Mouse (Mus musculus) spleen, postnatal 36 days (tissue): Measurements from ENCODE around the gene Jam2.

ENCODE experiments used
- DNase-seq, 2 experiments: peaks; one replicate each; pipeline ENCODE4 v3.0.0; 2022; ENCODE audit warnings: low spot score in 2 of 2, mixed read lengths in 1 of 2

Gene Jam2

DNA sequence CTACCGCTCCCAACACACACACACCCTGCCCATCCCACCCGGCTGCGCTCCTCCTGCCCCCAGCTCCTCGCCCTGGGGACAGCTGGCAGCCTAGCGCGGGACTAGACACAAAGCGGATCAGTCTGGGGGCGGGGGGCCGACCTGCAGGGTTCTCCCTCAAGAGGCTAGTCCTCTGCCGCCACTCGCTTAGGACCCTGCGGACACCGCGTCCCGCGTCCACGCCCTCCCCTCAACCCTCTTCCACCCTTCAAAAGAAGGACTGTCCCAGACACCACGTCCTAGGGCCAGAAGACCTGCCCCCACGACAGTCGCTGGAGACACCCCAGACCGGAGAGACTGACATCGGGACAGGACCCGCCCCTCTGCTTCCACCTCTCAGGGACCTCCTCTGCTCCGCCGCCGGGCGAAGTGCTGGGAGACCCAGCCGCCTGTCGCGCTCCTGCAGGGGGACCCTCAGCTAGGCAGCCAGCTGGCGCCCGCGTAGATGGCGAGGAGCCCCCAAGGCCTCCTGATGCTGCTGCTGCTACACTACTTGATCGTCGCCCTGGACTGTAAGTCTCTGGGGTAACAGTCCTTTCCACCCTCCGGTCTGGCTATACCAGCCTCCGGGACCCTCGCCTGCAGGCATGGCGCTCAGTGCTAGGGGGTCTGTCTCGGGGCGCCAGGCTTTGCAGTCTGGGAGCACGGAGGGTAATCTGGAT, at the start of gene Jam2:
Jam2 (plus strand) TSS at position 121 of the 701 bp plus-strand sequence.
- DNase-seq = peak in 1 of 2 experiments; percentile 6

DNA sequence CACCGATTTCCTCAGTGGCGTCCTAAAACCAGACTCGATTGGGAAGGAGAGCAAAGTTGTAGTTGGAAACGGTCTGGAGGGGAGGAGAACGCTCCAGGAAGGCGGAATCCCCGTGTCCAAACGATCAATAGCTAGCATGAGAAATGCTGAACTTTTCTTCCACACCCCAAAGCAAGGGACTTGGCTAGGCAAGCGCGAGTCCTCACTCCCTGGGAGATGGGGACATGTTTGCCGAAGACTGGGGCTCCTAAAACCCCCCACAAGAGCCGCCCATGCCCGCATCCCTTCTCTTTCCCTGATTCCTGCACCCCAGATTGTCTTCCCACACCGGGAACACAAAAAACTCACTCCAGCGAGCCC, 39.1 kb upstream of the Jam2 start:
- DNase-seq = no peak

DNA sequence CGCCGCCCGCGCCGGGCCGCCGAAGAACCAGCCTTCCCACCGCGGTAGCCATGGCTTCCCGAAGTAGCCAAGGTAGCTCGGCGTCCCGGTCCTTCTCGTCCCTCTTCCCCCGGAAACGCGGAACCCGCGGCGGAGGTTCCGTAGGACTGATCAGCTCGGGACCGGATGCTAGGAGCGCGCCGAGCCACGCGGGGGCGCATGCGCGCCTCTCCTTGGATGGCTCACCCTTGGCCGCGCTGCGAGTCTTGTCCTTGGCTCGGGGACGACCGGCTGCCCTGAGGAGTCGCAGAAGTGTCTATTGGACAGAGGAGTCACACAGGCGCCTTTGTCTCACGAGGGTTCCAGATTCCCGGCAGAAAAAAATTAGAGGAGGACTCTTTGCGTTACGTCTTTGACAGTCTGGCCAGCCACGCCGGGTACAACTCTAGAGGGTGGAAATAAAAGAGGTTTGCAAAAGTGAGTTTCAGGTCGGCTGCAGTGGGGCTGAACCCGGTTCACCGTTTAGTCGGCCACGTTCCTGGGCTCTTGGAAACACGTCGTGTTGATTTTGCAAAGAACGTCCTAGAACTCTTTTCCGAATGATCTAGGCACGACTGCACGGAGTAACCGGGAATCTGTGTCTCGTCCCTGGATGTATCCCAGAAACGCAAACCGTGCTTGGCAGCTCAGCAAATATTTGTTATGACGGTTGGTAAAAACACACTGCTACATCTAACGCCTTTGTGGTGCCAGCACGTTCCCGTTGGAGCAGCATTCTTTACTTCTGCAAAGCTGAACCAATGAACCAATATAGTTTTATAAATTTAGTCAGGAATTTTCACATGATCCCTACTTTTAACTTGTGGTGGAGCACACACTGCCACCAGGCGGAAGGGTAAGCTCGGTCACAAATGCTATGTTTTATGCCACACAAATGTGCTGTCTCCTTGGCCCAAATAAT, 38.5 kb upstream of the Jam2 start, which contains the start of gene Mrpl39:
Mrpl39 (minus strand) TSS at position 577 of the 940 bp plus-strand sequence.
- DNase-seq = peak; percentile 89 to 92

DNA sequence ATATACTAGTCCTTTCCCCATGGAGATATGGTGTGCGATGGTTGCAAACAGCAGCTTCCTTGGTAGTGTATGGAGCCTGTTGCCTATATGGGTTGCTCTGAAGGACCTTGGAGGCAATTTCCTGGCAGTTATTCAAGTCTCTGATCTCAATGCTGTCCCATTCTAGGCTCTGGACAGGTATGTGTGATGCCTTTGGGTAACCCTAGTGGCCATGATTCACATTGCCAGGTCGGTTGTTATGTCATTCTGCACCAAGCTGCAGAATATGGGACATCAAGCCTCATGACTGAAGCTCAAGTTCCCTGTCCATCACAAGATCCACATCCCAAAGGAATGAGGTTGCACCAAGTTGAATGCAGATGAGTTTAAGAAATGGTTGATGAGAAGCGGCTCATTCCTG, 36.6 kb upstream of the Jam2 start:
- DNase-seq = no peak

DNA sequence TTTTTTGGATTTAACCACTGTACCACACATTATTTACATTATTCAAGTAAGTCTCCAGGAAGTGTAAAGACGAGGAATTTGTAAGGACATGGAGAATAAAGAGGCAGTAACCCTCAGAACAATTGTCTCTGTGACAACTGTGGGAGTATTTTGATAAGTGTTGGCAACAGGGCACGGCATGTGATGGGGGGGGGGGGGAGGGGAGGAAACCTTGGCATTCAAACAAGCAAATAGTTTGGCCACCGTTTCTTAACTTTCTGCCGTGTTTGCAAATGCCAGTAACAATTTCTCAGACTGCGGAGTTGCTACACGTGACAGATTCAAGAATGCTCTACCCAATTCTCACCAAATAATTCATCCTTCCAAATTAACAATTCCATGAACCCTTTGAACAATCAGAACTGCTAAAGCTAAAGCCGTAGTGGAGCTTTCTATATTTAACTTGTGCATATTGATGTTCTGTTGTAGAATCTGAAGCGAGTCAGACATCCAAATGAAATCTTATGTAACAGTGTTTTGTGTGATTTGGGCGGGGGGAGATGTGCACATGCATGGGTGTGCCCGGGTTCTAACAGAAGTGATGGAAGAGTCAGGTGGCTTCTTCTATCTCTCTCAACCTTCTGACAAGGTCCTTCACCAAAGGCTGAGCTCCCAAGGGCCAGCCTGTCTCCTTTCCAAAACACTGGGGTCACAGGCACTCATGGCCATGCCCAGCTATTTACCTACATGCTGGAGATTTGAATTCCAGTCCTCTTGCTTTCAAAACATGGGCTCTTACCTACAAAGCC, 29.0 kb upstream of the Jam2 start:
- no peak for DNase-seq

DNA sequence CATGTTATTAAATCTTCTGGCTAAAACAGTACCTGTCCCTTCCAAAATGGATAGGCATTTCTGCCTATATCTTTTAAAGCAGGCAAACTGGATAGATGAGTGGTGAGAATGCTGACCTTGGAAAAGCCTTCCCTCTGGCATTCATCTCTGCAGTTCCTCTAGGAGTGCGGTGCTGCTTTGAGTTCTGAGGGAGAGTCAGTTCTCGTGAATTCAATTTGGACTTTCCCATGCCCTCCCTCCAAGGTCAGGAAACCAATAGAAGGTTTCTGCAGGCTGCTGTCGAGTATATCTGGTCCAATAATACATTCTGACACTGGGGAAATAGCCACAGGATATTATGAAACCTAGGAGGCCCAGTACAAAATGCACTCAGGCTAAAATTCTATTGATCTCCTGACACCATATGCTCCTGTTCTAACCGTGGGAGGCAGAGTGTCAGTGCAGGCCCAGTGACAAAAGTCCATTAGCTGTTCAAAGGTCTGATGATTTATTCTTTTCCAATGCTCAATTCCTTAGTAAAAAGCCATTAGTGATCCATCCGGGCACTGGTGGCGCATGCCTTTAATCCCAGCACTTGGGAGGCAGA, 28.1 kb upstream of the Jam2 start:
- no peak for DNase-seq

DNA sequence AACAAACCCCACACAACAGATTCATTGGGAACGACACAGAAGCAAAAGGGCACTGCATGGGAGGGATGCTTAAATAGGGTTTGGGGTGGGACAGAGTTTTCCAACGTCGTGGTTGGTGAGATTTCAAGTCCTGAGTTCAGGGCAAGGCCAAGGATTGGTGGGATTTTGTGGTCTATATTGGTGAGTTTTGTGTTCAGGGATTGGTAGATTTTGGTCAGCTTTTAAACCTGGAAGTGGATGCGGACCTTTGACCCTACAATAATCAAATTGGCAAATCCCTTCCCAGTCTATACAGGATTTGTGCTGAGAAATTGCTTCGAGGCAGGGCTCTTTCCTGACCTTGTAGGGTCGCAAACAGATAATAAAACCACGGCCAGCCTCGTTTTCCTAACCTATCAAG, 6.0 kb upstream of the Jam2 start:
- DNase-seq = no peak

DNA sequence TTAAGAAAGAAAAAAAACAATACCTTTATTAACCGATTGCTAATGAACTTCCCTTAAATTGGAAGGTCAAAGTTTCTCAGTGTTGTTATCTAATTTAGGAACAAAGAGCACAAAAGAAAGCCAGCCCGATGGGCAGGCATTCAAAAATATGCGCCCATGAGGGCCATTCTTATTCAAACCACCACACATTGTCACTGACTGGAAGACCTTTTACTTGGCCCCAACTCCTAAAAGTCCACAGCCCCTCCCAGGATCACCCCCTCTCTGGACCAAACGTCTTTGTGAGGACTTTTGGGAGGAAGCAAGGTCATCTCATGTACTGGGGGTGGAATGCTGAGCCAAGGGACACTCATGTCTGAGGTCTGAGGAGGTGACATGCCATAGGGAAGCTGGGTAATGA, 4.7 kb upstream of the Jam2 start:
- DNase-seq = no peak

DNA sequence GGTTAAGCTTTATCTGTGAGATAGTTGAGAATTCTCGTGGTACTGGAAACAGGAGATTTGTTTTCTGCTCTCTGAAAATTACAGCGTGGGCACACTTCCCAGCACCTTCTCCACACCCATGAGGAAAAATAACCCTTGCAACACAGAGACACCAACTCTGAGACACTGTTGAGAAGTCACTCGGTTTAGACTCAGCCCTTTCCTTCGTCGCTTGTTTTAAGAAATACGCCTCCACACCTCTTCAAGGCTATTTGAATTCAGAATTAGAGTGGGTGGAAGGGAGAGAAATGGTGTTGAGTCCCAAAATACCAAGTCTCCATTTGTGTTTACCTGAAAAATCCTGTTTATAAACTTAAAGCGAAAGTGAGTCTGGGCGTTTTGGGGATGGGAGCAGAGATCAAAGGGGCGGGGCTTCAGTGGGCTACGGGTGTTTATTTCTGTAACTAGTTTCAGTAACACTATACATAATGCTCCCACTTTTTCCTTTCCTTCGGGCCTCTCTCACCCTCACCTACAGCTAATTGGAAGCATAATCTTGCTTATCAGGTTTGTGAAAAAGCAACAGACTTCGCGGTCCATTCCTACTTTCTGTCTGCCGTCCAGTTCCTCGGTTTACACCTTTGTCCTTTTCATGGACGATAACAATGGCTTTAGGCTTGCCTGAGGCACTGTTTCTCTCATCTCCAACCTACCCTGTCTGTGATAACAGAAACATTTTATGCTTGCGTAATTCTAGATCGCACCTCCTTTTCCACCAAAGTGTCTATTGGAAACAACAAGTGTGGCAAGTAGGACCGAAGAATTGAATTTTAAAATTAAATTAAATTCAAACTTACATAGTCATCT, 4.1 kb upstream of the Jam2 start:
- no peak for DNase-seq

DNA sequence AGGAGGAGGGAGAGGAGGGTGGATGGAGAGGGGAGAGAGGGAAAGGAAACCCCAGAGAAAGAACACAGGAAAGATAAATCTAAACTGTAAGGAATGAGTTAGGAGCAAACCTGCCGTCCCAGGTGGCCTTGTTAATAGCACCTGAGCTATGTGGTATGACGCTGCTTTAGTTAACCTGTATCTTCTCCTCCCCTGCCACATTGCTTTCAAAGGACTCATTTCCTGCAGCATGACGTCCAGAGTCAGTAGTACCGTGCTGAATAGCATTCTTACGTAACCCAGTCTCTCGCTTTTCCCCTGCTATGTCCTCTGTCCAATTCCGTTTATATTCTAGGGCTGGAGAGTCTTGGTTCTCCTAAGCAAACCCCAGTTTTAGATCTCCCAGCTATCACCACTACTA, 3.0 kb upstream of the Jam2 start:
- no peak for DNase-seq

DNA sequence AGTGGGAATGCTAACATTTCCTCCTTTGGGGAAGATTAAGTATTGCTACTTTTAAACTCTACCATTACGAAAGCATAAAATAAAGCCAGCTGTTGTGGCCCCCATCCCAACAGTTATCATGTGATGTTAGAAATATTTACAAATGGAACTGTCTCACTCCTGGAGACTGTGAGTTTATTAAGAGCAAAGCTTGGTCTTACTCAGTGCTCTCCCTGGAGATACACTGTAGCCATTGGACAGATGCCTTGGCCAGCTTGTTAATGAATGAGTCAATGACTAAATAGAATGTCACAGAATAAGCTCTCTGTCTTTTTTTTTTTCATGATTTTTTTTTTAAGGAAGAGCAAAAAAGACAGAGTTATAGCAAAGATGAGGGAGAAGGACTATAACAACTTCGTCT, 2.5 kb upstream of the Jam2 start:
- DNase-seq = no peak

DNA sequence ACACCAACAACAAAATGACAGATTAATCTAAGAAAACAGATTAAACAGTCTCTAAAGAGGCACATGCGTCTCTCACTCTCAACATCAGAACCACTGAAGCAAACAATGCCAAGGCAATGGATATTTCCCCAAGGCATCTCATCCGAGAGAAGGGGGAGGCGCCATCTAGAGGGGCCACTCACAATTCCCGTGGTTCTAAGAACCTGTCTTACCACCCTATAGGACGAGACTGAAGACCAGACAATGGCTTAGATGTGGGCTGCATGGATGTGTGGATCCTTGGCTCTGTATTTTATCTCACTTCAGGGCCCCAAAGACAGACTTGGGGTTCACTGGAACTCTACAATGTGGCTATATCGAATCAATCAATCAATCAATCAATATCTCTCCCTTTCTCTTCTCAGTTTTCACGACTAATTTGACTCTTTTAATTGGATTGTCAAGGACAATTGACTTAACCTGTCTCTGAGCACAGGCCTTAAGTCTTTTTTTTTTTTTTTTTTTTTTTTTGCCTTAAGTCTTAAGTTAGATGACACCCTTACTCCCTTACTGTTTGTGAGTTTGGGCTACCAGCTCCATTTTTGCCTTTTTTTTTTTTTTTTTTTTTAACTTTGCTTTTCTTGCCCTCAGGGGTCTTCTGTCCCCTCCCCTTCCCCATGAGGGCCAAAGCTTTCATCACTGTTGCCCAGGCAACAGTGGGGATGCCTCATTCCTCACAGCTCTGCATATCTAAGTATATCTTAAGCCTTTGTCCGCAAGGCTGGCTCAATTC, 1.2 kb upstream of the Jam2 start:
- DNase-seq = no peak

DNA sequence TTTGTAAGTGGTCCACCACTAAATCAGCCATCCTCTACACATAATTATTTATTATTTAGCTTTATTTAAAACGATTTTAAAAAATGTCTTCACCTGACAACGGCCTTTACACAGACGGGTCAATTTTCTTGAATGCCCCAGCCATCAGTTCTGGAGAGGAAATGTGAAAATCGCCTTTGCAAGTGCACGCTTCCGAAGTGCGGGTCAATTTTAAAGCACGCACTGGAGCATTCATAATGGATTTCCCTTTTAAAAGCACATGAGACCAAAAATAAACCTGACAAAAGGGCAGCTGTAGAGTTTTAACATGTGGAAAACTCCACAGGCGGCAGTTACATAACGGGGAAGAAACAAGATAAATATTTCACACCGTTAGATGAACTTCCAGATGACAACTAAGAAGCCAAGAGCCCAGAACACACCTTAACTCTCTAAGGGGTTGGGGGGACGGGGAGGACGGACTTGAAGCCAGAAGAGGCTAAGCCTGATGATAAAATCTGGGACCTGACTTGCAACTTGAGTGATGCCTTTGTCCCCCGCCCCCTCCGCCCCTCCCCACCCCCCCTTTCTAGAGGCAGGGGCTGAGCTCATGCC, 558 bp upstream of the Jam2 start:
- no peak for DNase-seq

DNA sequence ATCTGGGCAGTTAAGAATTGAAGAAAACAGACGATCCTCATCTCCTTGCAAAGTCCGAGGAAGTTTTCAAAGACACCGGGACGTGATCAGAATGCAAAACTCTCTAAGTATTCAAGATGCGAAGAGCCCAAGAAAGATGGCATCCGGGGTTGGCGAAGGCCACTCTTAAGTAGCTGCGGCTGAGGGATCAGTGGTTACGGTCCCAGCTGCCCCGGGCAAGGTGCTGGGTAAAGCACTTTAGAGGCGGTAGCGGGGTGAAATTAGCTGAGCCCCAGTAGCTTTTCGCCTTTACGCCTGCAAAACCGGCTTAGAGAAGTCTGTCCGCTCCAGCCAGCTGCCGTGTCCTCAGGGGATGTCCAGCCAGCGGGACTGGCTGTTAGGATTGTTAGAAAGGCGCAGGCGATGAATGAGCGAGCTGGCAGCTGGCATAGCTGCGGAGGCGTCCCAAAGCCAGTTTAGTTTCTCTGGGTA, 873 bp downstream of the Jam2 start:
- DNase-seq = no peak

DNA sequence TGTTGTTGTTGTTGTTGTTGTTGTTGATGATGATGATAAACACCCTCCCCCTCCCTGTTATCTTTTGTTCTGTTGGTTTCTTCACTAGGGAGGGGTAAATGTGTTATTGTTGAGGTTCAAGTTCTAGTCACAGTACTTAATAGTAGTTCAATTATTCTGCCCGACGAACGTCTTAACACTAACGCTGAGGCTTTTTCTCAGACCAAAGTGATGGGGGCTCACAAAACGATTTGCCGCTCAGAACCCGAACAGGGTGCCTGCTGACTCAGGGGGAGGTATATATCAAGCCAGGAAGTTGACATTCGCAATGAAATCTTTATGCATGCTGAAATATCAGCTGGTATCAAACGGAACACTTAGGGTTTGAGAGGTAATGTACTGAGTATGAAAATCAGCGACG, 1.4 kb downstream of the Jam2 start:
- no peak for DNase-seq

DNA sequence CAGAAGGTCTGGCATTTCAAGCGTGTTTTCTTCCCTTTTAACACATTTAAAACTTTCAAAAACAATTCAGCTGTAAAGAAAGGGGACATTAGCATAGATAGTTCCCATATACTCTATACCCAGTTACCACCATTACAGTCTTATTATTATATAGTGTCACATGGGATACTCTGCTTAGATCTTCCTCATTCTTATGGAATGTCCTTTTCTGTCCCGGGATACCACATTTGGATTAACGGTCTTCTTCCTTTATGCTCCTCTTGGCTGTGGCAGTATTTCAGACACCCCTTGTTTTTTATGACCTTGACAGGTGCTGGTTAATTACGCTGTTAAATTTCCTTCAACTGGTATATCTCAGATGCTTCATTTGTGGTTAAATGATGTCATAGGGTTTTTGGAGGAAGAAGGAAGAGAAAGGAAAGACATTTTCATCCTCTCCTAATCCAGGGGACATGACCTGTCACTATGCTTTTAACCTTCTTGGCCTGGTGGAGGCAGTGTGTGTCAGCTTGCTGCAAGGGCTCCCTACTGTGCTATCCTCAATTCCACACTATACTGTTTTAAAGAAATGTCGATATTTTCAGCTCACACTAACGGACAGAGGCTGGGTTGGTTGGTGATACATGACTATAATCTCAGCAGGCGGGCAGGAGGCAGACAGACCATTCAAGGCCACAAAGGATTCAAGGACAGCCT, 2.3 kb downstream of the Jam2 start:
- no peak for DNase-seq

DNA sequence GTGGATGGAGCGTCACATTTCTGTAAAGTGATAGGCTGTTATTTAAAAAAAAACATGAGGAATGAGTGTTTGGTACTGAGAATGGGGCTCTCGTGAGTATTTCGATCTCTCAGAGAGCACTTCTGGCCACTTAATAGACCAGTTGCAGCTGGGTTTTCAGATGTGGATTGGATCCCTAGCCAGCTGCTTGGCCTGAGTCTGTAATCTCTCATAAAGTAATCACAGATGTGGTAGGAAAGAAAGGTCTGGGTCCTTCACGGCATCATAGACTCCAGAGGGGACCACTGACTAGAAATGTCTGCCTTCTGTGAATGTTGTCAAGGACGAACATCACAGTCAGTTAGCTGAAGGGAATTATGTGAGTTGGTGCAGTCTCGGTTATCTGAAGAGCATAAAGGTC, 4.5 kb downstream of the Jam2 start:
- DNase-seq = no peak

DNA sequence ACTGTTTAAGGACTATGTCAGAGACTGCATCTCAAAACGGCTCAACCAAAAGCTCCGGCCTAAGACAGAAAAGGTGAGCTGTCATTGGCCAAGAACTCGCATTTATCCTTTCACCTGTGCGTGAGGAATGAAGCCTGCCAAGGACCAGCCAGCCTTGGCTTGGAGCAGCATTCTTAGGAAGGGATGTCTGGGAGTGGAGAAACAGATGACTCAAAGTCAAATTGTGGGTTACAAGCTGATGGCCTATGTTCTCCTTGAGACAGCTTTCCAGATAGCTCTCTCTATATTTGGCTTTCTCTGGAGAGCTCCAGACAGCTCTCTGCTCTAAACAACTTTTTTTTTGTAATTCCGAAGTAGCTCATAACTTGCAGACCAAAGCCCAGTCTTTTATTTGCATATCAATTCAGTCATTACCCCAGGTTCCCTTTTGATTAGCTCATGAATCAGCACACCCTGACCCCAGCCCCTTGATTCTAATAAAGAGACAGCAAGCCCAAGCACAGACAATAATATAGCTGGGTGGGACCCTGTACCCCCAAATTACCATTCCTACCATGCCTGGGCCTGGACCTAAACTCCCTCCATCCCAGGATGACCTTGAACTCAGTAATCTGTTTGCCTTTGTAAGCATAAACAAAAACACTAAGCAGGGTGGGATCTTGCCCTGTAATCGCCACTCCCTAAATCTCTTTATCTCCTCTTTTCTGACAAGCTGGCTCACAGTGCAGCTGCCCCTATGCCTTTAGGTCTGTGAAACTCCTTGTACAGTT, 5.1 kb downstream of the Jam2 start:
- no peak for DNase-seq
